Comparison of ENCODE assay signal across 37 mouse cellular contexts in genomic region chr11:87574520-87575180, GRCm38 (mm10). TPM values are rescaled to one million over a fixed set of nuclear protein-coding genes. Genes with fewer than 3 reads are reported as not detected.
A peak's percentile ranks its signal among the peaks of the same experiment; 100 is the strongest.
DNase-seq lines count a peak whose midpoint lies in the region; ATAC-seq and TF ChIP-seq lines count a peak whose summit lies in the region.
"Had no signal": no experiment of that assay in that cellular context is flagged by ENCODE, and none has a peak within 500 bp of the region (broad histone marks: within the 10 kb centered on the region; RNA-seq: fewer than 3 reads in every experiment).

No protein-coding gene starts in this region.

- no peak for DNase-seq in liver, adult 2 months (ENCODE audit: extremely low read depth, low read depth, low spot score)
- DNase-seq in liver = no peak
- DNase-seq in 3134 (ENCODE audit: extremely low read depth, insufficient read length, low spot score) = peak; percentile 32
- DNase-seq in CH12.LX (ENCODE audit: extremely low read depth) = peak; percentile 50
- DNase-seq in ovary, postnatal 14 days (ENCODE audit: low spot score) = no peak
- DNase-seq: adrenal gland, postnatal 14 days; cerebellum, adult 11-12 months; cerebellum, adult 9-11 months; embryo, embryonic 11 days; forebrain, postnatal 0 days; heart, postnatal 36 days; kidney, adult 11 months; kidney, postnatal 36 days had no signal

- TF ChIP-seq RAD21 in CH12.LX (IDR thresholded peaks at IDR 0.05; ENCODE audit: low read depth, low read length) = no peak

- no peaks in the 10 kb centered on the region for H3K9me3 ChIP-seq in CH12.LX (replicated peaks; ENCODE audit: low read length)
- H3K9me3 ChIP-seq in neural tube, embryonic 15.5 days (replicated peaks) = no peaks in the 10 kb centered on the region
- H3K9me3 ChIP-seq: embryonic facial prominence, embryonic 13.5 days; forebrain, embryonic 12.5 days; G1E; heart, embryonic 15.5 days; hindbrain, embryonic 13.5 days; limb, embryonic 13.5 days; midbrain, embryonic 13.5 days had no signal

- no peak for ATAC-seq in neural tube, embryonic 15.5 days (ENCODE audit: low FRiP score)
- ATAC-seq: forebrain, postnatal 0 days; midbrain, embryonic 13.5 days had no signal

- no peak overlapping the region for H3ac ChIP-seq in myocyte (ENCODE audit: control insufficient read depth, insufficient read length)

- WGBS in liver, adult 2 months = 34% methylated on average over 21 of the region's 21 CpGs
- 76% methylated on average over 21 of the region's 21 CpGs for WGBS in neural tube, embryonic 15.5 days

- dilution Hi-C loops in CH12.LX (cut with MboI; ENCODE audit: extremely low pct_ligation_motif_present, extremely low pct_unique_long_range_greater_than_20kb, low sequenced_read_pairs) = no loop called here

- peak; percentile 87 for TF ChIP-seq EP300 in CH12.LX (IDR thresholded peaks at IDR 0.05; ENCODE audit: low read length)

- H3K27me3 ChIP-seq in liver, adult 2 months (ENCODE audit: control insufficient read depth, insufficient read depth, low read length) = no peaks in the 10 kb centered on the region
- H3K27me3 ChIP-seq in CH12.LX (replicated peaks) = peaks cover 58% of the 10 kb centered on the region
- peaks cover 25% of the 10 kb centered on the region for H3K27me3 ChIP-seq in myocyte (ENCODE audit: control insufficient read depth, insufficient read depth, insufficient read length)
- no peaks in the 10 kb centered on the region for H3K27me3 ChIP-seq in neural tube, embryonic 15.5 days (replicated peaks)
- H3K27me3 ChIP-seq: heart, embryonic 15.5 days had no signal

- H3K27ac ChIP-seq in liver, adult 2 months (replicated peaks; ENCODE audit: insufficient read depth, low read depth, low read length) = no peak overlapping the region
- H3K27ac ChIP-seq in CH12.LX (ENCODE audit: insufficient read depth, low read depth) = no peak overlapping the region
- H3K27ac ChIP-seq in neural tube, embryonic 15.5 days (replicated peaks) = no peak overlapping the region
- H3K27ac ChIP-seq: embryonic facial prominence, embryonic 13.5 days; forebrain, embryonic 12.5 days; heart, embryonic 15.5 days; hindbrain, embryonic 13.5 days; layer of hippocampus, adult 2 months; left cerebral cortex, adult 2 months; limb, embryonic 13.5 days; macrophage; midbrain, embryonic 13.5 days had no signal

- no peak for TF ChIP-seq POLR2A in liver, adult 2 months (IDR thresholded peaks at IDR 0.05; ENCODE audit: extremely low read depth, insufficient read depth, low read length)
- TF ChIP-seq POLR2A in CH12.LX (IDR thresholded peaks at IDR 0.05; ENCODE audit: low read depth, low read length) = no peak
- TF ChIP-seq POLR2A in myocyte (IDR thresholded peaks at IDR 0.05; ENCODE audit: insufficient read length, low read depth) = no peak

- H3K4me2 ChIP-seq in CH12.LX (ENCODE audit: insufficient read depth, low read depth, poor library complexity, severe bottlenecking) (peak overlapping the region; percentile 37), myocyte (ENCODE audit: low read depth) (peak overlapping the region; percentile 14)
- H3K4me2 ChIP-seq in neural tube, embryonic 15.5 days = no peak overlapping the region
- H3K4me2 ChIP-seq: embryonic facial prominence, embryonic 13.5 days; forebrain, embryonic 12.5 days; heart, embryonic 15.5 days; hindbrain, embryonic 13.5 days; limb, embryonic 13.5 days; midbrain, embryonic 13.5 days had no signal

- no peaks in the 10 kb centered on the region for H3K79me2 ChIP-seq in liver, adult 2 months (ENCODE audit: control insufficient read depth, insufficient read depth, low read length)
- H3K79me2 ChIP-seq in CH12.LX (replicated peaks; ENCODE audit: control insufficient read depth, extremely low read depth, insufficient read depth, poor library complexity, severe bottlenecking) (no peaks in the 10 kb centered on the region), myocyte (ENCODE audit: control insufficient read depth, insufficient read depth) (no peaks in the 10 kb centered on the region)

- H3K4me3 ChIP-seq in liver, adult 2 months (ENCODE audit: insufficient read depth, low read depth, low read length) = no peak overlapping the region
- H3K4me3 ChIP-seq in CH12.LX (replicated peaks in 1 of 3; ENCODE audit: low read depth in 2 of 3, low read length in 2 of 3, poor library complexity in 1 of 3) = peak overlapping the region in 1 of 3 experiments; percentile 4
- H3K4me3 ChIP-seq in myocyte = no peak overlapping the region
- H3K4me3 ChIP-seq in neural tube, embryonic 15.5 days (replicated peaks) = no peak overlapping the region
- H3K4me3 ChIP-seq: embryonic facial prominence, embryonic 13.5 days; forebrain, embryonic 12.5 days; heart, embryonic 15.5 days; hindbrain, embryonic 13.5 days; layer of hippocampus, adult 2 months; left cerebral cortex, adult 2 months; limb, embryonic 13.5 days; midbrain, embryonic 13.5 days had no signal

- in situ Hi-C loops in CH12.LX (cut with MboI; ENCODE audit: low pct_ligation_motif_present, low pct_unique_long_range_greater_than_20kb, low sequenced_read_pairs) = no loop called here

- no peak for TF ChIP-seq CTCF in liver, adult 2 months (IDR thresholded peaks at IDR 0.05; ENCODE audit: low read depth, low read length)
- TF ChIP-seq CTCF in CH12.LX (conservative IDR thresholded peaks at IDR 0.05 in 1 of 2, IDR thresholded peaks at IDR 0.05 in 1 of 2; ENCODE audit: low read depth in 2 of 2, low read length in 2 of 2) = no peak

- peaks cover 3% of the 10 kb centered on the region; the same call in 1 of the 2 replicates for H3K4me1 ChIP-seq in liver, adult 2 months (ENCODE audit: control insufficient read depth, insufficient read depth, low read length)
- peaks cover 15 to 33% of the 10 kb centered on the region in 2 experiments for H3K4me1 ChIP-seq in CH12.LX (ENCODE audit: control insufficient read depth in 1 of 2, insufficient read depth in 2 of 2)
- peaks cover 23% of the 10 kb centered on the region for H3K4me1 ChIP-seq in neural tube, embryonic 15.5 days

- H3K9ac ChIP-seq in liver, adult 2 months (ENCODE audit: low read depth, low read length) = peak overlapping the region; percentile 24; the same call in 1 of the 2 replicates
- H3K9ac ChIP-seq in CH12.LX (ENCODE audit: insufficient read depth, low read depth) = no peak overlapping the region
- no peak overlapping the region for H3K9ac ChIP-seq in neural tube, embryonic 15.5 days (replicated peaks)
- H3K9ac ChIP-seq: embryonic facial prominence, embryonic 13.5 days; forebrain, embryonic 12.5 days; forebrain, postnatal 0 days; heart, embryonic 15.5 days; hindbrain, embryonic 13.5 days; limb, embryonic 13.5 days; midbrain, embryonic 13.5 days had no signal

- no peaks in the 10 kb centered on the region for H3K36me3 ChIP-seq in liver, adult 2 months (ENCODE audit: control insufficient read depth, insufficient read depth, low read length)
- H3K36me3 ChIP-seq in CH12.LX (replicated peaks in 1 of 2; ENCODE audit: control insufficient read depth in 1 of 2, insufficient read depth in 1 of 2, low read length in 1 of 2) (no peaks in the 10 kb centered on the region), myocyte (ENCODE audit: control insufficient read depth, insufficient read depth) (no peaks in the 10 kb centered on the region)
- no peaks in the 10 kb centered on the region for H3K36me3 ChIP-seq in neural tube, embryonic 15.5 days
- H3K36me3 ChIP-seq: embryonic facial prominence, embryonic 13.5 days; forebrain, embryonic 12.5 days; G1E; heart, embryonic 15.5 days; hindbrain, embryonic 13.5 days; limb, embryonic 13.5 days; midbrain, embryonic 13.5 days had no signal

TF ChIP-seq in CH12.LX, 34 proteins besides CTCF, POLR2A, EP300 and RAD21 (continues in another document):
- TF ChIP-seq USF1 (IDR thresholded peaks at IDR 0.05; ENCODE audit: low read depth, low read length) = no peak; the same call in 1 of the 2 replicates
- no peak for TF ChIP-seq E2F4 (IDR thresholded peaks at IDR 0.05; ENCODE audit: insufficient replicate concordance, low read depth, low read length)
- TF ChIP-seq HCFC1 (IDR thresholded peaks at IDR 0.05; ENCODE audit: low read depth, low read length) = no peak

TF ChIP-seq in myocyte, 11 proteins besides CTCF, POLR2A, EP300 and RAD21 (continues in another document):
- TF ChIP-seq MYOD1 (IDR thresholded peaks at IDR 0.05; ENCODE audit: control insufficient read depth in 1 of 3, insufficient read length in 2 of 3, low read depth in 2 of 3) (no peak), MAX (IDR thresholded peaks at IDR 0.05; ENCODE audit: low read depth) (no peak), TCF12 (IDR thresholded peaks at IDR 0.05; ENCODE audit: insufficient read depth, poor library complexity, severe bottlenecking) (no peak), REST (IDR thresholded peaks at IDR 0.05; ENCODE audit: insufficient read depth, insufficient read length) (no peak)

RNA-seq across cellular contexts. Expression of gene Sept4, which starts 5.9 kb away (rescaled TPM):
- total RNA-seq in liver, adult 2 months (2014; rRNA removed) = 10.8 and 11.5 TPM in 2 replicates
- 10.8 and 11.7 TPM in 2 replicates for polyA plus RNA-seq in liver, adult 2 months (2012; rRNA removed)
- total RNA-seq in CH12.LX (2012; rRNA removed) (1.5 and 1.7 TPM in 2 replicates), CH12.LX (2014; rRNA removed) (0.32 TPM in 1 of 2 replicates, not detected in the other)
- polyA plus RNA-seq in CH12.LX (2012; ENCODE audit: insufficient read length, low read depth) (0.42 and 1.5 TPM in 2 replicates), myocyte (2012; fragmentation: generic; extraction: Trizol) (1.5 TPM)
- polyA plus RNA-seq in neural tube, embryonic 15.5 days (2015; fragmentation: Nextera tagmentation; extraction: Ambion mirVana) = 34.6 and 38.3 TPM in 2 replicates
- polyA plus RNA-seq: macrophage had no signal

RNA-seq across cellular contexts. Expression of gene Gm11492, which starts 8.2 kb away (rescaled TPM):
- total RNA-seq in liver, adult 2 months (2014; rRNA removed) = not detected in 2 replicates
- polyA plus RNA-seq in liver, adult 2 months (2012; rRNA removed) = 0.04 TPM in 1 of 2 replicates, not detected in the other
- not detected in 2 replicates for total RNA-seq in CH12.LX (2012; rRNA removed)
- not detected in 2 replicates for total RNA-seq in CH12.LX (2014; rRNA removed)
- polyA plus RNA-seq in CH12.LX (2012; ENCODE audit: insufficient read length, low read depth) = not detected in 2 replicates
- polyA plus RNA-seq in myocyte (2012; fragmentation: generic; extraction: Trizol) = not detected
- polyA plus RNA-seq in neural tube, embryonic 15.5 days (2015; fragmentation: Nextera tagmentation; extraction: Ambion mirVana) = not detected in 2 replicates
- total RNA-seq: adrenal gland, postnatal 14 days; forebrain, postnatal 0 days; gastrocnemius, adult 8-10 months; gastrocnemius, postnatal 4 days; heart, postnatal 36 days; layer of hippocampus, adult 2 months; layer of hippocampus, postnatal 14 days; left cerebral cortex, adult 2 months; megakaryocyte-erythroid progenitor cell, adult 5-6 weeks; monocyte, adult 5-6 weeks; neutrophil, adult 5-6 weeks had no signal
- polyA plus RNA-seq: C2C12; embryonic facial prominence, embryonic 13.5 days; forebrain, embryonic 12.5 days; forebrain, postnatal 0 days; G1E; heart, embryonic 15.5 days; hindbrain, embryonic 13.5 days; kidney, embryonic 16.5 days; limb, embryonic 13.5 days; liver, embryonic 16.5 days; lung, embryonic 16.5 days; macrophage; midbrain, embryonic 13.5 days; stomach, embryonic 14.5 days; thymus, postnatal 0 days had no signal

RNA-seq across cellular contexts. Expression of gene Mtmr4, which starts 17.3 kb away (rescaled TPM):
- total RNA-seq in liver, adult 2 months (2014; rRNA removed) = 13.4 and 18.6 TPM in 2 replicates
- 18.1 and 22.9 TPM in 2 replicates for polyA plus RNA-seq in liver, adult 2 months (2012; rRNA removed)
- total RNA-seq in CH12.LX (2012; rRNA removed) = 29.4 and 40.5 TPM in 2 replicates
- total RNA-seq in CH12.LX (2014; rRNA removed) = 27.2 and 29.5 TPM in 2 replicates
- polyA plus RNA-seq in CH12.LX (2012; ENCODE audit: insufficient read length, low read depth) = 31.7 and 32.9 TPM in 2 replicates
- 10.6 TPM for polyA plus RNA-seq in myocyte (2012; fragmentation: generic; extraction: Trizol)
- polyA plus RNA-seq in neural tube, embryonic 15.5 days (2015; fragmentation: Nextera tagmentation; extraction: Ambion mirVana) = 41.0 and 42.8 TPM in 2 replicates

RNA-seq across cellular contexts. Expression of gene Hsf5, which starts 42.3 kb away (rescaled TPM):
- 0.07 and 0.09 TPM in 2 replicates for total RNA-seq in liver, adult 2 months (2014; rRNA removed)
- polyA plus RNA-seq in liver, adult 2 months (2012; rRNA removed) = 0.05 TPM in 1 of 2 replicates, not detected in the other
- total RNA-seq in CH12.LX (2012; rRNA removed) (0.04 TPM in 1 of 2 replicates, not detected in the other), CH12.LX (2014; rRNA removed) (not detected in 2 replicates)
- polyA plus RNA-seq in CH12.LX (2012; ENCODE audit: insufficient read length, low read depth) (not detected in 2 replicates), myocyte (2012; fragmentation: generic; extraction: Trizol) (not detected)
- polyA plus RNA-seq in neural tube, embryonic 15.5 days (2015; fragmentation: Nextera tagmentation; extraction: Ambion mirVana) = 0.38 and 0.49 TPM in 2 replicates
- total RNA-seq: adrenal gland, postnatal 14 days; heart, postnatal 36 days; monocyte, adult 5-6 weeks; neutrophil, adult 5-6 weeks had no signal
- polyA plus RNA-seq: G1E, macrophage had no signal

Comparison
In these comparisons a context has a peak if more than half of its experiments do, and no peak if none do; other contexts are left out.
1. DNase-seq: peak in 3134 (single experiment) and CH12.LX (single experiment); none in liver, adult 2 months (single experiment), liver (single experiment) and ovary, postnatal 14 days (single experiment).